Mouse (Mus musculus): ENCODE measurements around the gene Vat1l.

GRCm38 (mm10) chr8:114274558-114274957 is 69.1 kb downstream of the Vat1l start:
- TF ChIP-seq POLR2A (IDR thresholded peaks at IDR 0.05; ENCODE audit: borderline replicate concordance, insufficient read depth, low read length) (no peak), CTCF (IDR thresholded peaks at IDR 0.05; ENCODE audit: borderline replicate concordance, insufficient read depth, low read depth, low read length) (no peak)
